Mouse (Mus musculus): ENCODE measurements around the gene Slc9a9.

DNA sequence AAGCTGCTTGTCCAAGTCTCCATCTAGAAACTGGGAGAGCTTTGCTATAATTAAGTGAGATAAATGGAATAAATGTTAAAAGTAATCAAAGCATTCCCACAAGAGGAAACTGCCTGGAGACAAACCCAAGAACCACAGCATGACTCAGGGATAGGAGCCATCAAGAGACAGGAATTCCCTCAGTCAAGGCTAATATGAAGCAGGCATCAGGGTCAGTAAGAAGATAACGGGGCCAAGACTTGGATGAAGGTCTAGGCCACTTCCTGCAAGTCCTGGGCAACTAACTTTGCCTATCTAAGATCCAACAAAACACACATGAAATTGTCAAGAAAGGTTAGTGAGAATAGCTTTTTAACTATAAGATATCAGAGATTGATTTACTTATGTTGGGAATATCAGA is 215.4 kb downstream of the Slc9a9 start:
- TF ChIP-seq MYOD1 (IDR thresholded peaks at IDR 0.05; ENCODE audit: control insufficient read depth, insufficient read length, low read depth), result no peak
- TF ChIP-seq CEBPB (IDR thresholded peaks at IDR 0.05; ENCODE audit: low read depth), result no peak
- no peak for TF ChIP-seq CTCF (IDR thresholded peaks at IDR 0.05; ENCODE audit: control insufficient read depth, insufficient read depth, insufficient read length)
- TF ChIP-seq MAX (IDR thresholded peaks at IDR 0.05), result no peak
- TF ChIP-seq USF1 (IDR thresholded peaks at IDR 0.05; ENCODE audit: low read depth), result no peak

Data from C2C12 (cell line).